Mouse (Mus musculus) lung, postnatal 25 days (tissue): ENCODE results near the gene Fam168a.
A peak's percentile ranks its signal among the peaks of the same experiment; 100 is the strongest.

ENCODE experiments used
- DNase-seq: peaks from one replicate; pipeline ENCODE4 v3.0.0; 2022; ENCODE audit warnings: low spot score

Gene Fam168a

DNA sequence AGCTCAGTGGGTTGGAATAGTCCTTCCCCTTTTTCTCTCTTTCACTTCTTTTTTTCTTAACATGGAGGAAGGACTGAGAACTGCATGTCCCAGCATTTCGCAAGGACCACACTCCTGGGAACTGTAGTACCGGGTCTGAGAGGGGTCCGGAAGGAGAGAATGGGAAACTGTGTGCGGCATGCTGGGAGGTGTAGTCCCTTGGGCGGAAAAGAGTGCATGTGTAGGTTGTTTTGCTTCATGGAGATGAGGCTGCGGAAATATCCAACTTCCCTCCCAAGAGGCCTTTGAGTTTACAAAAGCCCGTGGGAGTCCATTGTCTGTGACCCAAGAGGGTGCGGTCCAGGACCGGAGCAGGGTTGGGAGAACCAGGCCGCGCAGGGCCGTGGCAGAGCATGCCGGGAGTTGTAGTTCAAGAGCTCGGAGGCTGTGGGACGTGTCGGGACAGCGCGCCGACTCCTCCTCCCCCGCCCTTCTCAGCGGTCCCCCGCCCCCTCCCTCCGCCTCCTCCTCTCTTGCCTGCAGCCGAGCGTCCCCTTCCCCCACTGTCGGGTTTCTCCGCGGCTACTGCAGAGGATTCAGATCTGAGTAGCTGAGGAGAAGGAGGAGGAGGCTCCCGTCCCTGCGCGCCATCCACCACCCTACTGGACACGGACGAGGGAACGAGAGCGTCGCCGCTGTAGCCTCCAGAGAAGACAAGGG, at the start of gene Fam168a:
Fam168a (plus strand) TSS at position 493 of the 699 bp plus-strand sequence.
- DNase-seq = peak; percentile 97

DNA sequence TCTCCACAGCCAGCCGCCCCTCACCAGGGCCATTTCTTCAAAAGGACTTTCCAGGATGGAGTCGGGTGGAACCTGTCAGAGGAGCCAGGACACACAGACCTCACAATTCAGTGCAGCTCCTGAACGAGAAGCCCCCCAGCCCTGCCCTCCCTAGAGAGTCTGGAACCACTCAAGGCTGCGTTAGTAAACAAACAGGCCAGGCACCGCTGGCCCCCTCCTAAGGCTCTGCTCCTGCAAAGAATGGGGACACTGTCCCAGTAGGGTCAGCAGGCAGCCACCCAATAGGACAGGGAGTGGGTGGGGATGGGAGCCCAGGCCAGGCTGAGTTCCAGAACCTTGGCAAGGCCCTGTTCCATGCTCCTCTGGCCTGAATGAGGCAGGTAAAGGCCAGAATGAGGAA, 49.7 kb upstream of the Fam168a start:
- DNase-seq = no peak

DNA sequence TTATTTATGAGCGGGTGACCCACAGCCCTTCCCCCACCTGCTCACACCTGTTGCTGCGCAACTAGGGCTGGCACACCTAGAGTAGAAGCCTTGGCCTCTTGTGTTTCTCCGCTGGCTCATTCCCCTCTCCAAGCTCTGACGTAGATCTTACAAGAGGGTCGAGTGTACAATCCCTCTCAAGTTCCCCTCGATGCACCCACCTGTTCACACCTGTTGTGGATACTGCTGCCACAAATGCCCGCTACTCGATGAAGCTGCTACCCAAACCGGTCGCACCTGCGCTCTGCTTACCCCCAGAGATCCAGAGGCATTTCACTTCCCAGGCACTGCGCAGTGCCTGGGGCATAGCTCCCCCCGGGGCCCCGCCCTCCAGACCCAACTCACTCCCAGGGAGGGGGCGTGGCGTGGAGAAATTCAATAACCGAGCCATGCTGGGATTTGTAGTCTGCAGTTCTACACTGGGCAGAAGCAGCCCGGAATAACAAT, 48.3 kb upstream of the Fam168a start:
- peak; percentile 82 for DNase-seq

DNA sequence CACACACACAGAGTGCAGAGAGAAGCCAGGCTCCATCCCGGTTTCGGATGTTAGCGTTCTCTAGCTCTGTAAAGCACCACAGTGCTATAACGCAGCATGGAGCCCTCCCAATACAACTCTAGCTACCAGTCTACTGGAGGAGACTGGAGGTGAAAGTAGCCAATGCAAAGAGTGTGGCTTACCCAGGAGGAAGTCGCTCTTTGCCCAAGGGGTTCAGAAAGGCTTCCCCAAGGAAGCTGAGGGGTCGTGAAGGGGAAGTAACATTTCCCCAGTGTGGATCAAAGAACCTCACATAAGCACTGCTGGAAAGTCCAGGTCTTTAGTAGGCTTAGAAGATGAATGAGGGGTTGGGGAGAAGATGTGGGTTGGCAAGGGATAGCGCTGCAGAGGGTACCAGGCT, 45.2 kb upstream of the Fam168a start:
- no peak for DNase-seq

DNA sequence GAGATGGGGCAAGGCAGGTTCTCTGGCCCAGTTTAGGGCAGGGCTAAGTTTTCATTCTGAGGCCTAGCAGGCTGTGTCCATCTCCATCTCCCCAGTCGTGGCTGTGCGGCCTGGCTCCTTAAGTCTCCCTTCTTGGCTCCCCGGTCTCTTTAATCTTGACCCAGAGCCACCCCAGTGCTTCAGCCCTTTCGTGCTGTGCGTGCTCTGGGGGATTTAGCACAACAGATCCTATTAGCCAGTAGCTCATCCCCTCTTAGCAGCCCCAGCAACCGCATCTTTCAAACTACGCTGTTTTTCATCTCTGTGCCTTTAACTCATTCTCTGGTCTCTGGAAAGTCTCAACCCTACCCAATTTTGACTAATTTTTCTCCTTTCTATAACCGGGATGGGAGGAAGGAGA, 44.2 kb upstream of the Fam168a start, which contains the start of gene Plekhb1:
Plekhb1 (minus strand) TSS at position 184 of the 400 bp plus-strand sequence.
- DNase-seq = no peak

DNA sequence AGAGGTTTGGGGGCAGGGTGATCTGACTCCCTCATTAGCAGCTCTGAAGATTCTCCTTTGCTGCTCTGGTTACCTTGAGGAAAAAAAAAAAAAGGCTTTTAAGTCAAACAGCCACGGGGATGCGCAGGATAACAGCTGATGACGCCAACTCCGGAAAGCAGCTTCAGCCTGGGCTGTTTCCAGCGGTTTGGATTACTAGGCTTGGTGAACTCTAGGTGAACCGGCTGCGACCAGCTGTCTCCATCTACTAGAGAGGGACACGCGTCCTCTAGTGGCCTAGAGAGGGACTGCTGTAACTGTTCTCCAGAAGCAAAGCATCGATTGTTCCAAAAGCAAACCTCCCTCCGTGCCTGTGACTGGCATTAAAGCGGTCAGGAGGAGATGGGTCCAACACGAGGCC, 43.2 kb upstream of the Fam168a start:
- peak; percentile 92 for DNase-seq

DNA sequence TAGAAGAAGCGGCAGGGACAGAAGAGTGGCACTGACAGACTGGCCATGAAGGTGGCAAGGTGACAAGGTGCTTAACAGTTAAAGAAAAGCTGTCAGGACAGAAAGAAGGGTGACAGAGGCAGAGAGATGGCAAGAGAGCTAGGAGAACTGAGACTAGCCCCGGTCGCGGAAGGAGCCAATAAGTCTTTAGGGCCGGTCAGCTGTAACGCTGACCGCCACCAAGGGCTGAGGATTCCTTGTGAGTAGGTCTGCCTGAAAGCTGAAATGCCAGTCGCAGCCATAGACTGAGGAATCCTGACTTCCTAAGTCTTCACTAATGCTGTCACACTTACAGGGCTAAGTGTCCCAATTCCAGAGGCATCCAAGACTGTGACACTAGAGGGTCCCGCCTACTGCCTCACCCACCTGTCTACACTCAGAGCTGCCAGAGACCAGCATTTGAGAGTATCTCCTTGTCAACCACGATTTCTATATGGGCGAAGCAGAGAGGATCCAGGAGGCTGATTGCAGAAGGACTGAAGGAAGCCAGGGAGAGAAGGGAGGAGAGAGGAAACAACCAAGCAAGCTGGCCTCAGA, 42.6 kb upstream of the Fam168a start:
- DNase-seq = no peak

DNA sequence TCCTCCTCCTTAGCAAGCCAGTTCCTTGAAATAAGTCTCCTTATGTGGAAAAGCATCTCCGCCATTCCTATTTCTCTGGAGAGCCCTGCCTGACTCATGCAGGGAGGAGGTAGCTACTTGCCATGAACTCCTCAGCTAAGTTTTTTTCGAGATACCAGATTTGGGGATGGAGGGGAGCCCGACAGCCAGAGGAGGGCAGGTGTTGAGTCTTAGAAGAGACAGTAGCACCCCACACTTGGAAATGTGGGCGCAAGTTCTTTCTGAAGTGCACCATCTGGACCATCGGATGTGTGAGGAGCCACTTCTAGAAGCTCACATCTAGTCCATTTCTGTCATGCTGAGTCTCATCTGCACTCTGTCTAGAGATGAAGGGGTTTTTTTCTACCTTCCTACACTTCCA, 35.8 kb upstream of the Fam168a start:
- DNase-seq = no peak

DNA sequence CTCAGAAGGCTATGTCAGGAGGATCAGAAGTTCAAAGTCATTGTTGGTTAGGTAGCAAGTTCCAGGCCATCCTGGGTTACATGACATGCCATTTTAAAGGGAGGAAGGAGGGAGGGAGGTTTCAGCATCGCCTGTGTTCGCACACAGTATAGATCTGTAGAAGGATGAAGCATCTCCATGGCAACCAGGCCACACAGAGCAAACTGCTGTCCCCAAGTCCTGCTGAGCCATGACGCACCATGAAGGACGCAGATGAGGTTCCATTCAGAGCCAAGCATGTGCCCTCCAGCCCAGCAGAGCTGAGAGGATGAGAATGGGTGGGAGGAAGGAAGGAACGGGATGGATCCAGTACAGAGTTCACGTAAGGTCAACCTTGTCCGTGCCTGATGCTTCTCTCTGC, 33.0 kb upstream of the Fam168a start:
- no peak for DNase-seq

DNA sequence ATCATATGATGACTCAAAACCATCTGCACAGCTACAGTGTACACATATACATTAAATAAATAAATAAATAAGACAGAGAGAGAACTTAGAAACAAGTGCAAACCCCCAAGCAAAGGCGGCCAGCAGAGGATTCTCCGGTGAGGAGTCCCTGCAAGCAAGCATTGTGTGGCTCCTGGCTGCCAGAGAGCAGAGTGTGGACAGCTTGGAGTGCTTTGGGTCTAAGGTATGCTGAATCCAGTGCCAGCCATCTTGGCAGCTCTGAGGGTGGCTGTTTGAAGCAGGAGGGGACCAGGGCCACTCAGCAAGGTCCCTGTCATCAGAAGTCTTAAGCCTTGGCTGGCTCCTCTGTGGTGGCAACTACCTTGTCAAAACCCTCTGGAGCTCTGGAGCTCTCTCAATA, 31.5 kb upstream of the Fam168a start:
- no peak for DNase-seq

DNA sequence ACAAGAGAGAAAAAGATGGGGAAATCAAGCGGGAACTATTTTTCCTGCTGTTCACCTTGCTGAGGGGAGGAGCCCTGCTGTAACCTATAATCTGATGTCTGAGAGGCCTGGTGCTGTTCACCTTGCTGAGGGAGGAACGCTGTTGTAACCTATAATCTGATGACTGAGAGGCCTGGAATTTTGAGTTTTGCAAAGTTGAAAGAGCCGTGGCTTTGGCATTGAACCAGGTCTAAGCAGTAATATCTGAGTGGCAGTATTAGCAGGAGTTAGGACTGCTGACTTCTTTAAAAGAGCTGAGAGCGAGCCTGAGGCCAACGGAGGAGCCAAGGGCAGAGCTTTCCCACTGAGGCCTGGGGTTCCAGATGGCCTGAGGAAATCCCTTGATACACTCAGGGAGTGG, 28.4 kb upstream of the Fam168a start:
- DNase-seq = no peak

DNA sequence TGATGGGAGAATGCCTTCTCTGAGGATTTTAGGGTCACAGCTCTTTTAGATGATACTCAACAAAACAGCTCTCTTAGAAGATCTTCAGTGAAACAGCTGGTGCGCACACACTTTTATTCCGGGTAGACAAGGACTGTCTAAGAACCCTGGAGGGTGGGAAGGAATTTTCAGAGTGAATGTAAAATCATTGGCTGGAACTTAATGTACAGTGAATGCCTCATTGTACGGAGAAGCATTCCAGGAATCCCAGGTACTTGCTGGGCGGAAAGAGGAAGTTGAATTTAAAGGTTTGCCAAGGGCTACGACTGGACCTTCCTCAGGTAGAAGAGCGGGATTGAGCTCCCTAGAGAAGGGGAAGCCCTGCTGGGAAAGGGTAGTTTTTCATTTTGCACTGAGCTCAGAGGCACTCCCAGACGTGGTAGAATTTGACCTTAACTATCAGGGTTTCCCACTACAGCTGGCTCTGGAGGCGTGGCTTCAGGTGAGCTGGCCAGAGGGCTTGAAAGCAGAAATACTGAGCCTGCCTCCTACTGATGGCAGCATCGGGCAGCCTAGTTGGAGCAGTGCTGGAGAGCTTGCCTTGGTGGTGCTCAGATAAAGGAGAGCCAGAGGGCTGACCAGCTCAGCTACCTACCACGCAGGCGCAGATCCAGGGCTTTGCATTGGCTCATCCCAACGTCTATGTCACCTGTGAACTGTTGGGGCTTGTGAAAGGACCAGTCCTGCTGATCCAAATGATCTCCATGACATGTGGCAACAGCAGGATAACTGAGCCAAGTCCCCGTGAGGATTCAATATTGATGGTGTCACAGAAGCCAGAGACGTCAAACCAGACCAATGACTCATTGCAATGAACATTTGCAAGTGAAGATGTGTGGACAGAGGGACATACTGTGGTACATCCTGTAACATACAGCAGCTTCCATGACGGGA, 27.2 kb upstream of the Fam168a start:
- peak; percentile 17 for DNase-seq

DNA sequence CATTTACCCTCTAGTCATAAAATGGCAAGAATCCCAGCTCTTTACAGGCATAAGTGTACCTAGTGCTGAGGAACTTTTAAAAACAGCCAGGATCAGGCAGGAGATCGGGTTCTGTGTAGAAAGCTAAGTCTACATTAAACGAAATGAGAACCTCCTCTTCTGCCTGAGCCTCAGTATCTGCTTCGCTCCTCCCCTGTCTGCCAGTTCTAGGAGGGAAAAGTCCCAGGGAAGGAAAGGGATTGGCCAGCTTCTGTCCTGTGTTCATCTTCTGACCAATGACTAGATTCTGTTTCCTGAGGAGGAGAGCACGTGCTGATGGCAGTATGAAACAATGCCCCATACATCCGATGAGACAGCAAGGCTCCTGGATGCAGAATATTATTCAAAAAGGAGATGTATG, 25.3 kb upstream of the Fam168a start:
- DNase-seq = no peak

DNA sequence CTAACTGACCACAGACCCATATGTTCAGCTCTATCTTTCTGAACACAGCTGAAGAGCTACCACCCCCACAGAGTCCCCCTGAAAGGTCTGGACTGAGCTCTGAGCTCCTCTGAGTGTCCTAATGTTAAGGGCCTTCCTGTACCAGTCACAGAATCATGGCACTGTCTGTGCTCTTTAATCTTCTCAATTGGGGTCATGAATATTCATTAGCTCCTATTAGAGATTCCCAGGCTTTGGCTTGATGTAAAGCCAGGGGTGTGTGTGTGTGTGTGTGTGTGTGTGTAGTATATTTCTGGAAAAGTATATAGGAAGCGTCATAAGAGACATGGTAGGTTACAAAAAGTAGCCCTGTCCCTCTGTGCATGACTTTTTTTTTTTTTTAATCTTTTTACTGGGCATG, 23.2 kb upstream of the Fam168a start:
- DNase-seq = no peak

DNA sequence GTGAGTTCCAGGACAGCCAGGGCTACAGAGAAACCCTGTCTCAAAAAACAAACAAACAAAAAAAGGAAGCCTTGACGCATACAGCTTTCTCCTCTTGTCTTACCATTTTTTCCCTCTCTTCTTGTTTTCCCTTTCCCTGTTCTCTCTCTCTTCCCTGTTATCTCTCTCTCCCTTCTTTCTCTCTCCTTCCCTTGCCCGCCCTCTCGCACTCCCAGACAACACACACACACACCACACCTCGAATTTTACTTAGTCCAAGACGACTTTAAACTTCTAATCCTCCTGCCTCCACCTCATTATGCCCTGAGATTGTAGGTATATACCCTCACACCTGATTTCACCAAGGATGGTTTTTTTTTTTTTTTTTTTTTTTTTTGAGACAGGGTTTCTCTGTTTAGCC, 22.4 kb upstream of the Fam168a start:
- DNase-seq = no peak

DNA sequence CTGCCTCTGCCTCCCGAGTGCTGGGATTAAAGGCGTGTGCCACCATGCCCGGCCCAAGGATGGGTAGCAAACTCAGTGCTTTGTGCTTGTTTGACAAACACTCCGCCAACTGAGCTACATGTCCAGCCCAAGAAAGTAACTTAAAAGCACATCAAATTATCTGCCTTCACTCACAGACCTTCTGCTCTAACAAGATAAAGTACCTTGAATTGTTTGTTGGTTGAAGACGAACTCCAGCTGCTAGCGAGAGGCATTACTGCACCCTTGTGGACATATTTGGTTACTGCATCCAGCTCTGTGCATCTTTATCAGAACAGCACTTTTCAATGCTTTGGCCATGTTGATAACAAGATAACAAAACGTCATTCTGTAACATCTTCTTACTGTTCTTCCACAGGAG, 21.9 kb upstream of the Fam168a start:
- peak; percentile 57 for DNase-seq

DNA sequence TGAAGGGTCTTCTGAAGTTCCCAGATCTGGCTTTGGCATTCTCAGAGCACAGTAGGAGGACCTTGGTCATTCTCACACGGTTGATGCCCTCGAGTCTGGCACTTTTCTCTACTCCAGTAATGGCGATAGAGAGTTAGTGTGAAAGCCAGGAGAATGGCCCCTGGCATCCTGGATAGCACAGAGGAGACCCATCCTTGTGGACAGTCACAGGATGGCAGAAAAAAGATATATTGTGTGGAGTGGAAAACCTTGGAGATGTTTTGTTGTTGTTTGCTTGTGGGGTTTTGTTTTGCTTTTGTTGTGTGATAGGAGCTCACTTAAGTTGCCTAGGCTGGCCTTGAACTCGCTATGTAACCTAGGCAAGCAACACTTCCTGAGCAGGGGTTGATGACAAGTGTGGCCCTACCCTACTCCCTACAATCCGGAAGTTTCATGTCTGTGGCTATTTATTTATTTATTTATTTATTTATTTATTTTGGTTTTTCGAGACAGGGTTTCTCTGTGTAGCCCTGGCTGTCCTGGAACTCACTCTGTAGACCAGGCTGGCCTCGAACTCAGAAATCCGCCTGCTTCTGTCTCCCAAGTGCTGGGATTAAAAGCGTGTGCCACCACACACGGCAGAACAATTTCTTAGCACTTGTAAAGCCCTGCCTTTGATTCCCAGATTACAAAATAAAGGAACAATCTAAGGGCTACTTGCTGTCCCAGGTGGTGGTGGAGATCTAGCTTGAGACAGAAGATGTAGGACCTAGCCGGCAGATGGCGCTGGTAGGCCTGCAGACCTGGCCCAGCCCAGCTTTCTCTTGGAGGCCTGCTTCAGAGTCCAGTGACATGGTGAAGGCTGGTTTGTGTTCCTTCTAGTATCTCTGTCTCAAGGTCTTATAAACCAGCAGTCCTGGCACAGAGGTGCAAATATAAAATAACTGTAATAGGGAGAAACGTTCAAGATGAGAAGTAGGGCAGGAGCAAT, 21.1 kb upstream of the Fam168a start:
- peak; percentile 71 for DNase-seq

DNA sequence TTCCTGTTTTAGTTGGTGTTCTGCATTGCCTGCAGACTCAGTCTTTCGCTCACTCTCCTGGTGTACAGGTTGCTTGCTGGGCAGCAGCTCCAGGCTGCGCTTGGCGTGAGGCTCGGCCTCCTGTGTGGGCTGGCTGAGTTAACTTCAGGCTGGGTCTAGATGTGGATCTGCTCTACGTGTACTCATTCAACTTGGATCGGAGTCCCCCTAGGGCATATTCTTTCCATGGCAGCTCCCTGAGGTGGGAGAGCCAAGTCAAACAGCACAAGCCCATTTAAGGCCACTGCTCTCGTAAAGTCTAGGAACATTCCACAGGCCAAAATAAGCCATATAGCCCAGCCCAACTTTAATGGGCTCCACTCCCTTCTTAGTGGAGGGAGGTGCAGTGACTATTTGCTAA, 18.0 kb upstream of the Fam168a start:
- DNase-seq = no peak

DNA sequence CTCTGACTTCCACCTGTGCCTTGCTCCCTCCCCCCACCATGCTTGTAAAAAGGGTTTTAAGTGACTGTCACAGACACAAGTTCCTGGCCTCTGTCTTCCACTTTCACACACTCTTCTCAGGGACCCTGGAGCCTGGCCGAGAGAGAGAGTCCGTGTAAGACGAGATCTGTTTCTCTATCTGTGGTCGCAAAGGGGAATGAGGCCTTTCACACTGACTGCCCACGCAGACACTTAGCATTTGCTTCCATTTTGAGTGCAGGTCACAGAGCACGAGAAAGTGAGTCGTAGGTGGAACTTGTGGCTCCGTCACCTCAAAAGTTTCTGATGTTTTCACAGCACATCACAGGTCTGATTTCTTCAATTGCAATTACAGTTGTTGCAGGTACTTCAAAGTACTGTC, 13.2 kb upstream of the Fam168a start:
- DNase-seq = no peak

DNA sequence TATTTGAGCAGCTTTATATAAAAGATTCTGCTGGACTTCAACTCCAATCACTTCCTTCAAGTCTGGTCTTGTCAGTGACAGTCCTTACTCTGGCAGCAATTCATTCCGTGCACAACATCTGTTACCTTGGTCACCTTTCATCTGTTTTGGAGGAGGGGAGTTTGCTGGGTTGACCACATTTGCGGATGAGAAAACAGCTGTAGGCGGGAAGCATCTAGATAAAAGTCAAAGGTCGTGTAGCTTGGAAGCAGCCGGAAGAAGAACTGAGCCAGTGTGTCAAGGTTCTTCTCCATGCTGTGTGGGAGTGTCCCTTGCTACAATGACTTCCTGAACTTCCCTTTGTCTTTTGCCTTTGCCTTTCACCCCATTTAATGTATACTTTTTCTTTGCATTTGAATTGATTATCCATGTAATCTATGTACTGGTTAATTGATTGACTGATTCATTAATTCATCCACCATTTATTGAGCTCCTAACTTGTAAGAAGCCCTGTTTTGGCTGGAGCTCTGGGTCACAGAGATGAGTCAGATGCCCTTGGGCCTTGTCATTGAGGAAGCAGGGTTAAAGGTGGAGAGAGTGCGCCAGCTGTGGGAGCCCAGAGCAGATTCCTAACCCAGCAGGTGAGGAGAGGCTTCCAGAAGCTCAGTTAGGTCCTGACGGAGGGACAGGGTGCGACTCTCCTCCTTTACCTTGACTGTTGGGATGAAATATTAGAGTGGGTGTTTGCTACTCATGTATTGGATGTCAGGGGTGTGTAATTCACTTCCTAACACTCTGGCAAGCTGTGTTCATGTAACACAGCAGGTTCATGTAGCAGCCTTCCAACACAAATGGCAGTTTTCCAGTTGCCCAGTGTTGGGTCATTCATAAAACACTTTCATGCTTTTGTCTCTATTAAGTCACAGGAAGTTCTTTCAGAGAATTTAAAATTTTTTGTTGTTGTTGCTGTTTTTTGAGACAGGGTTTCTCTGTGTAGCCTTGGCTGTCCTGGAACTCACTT, 6.4 kb upstream of the Fam168a start:
- DNase-seq = peak; percentile 28
